Mouse (Mus musculus): Measurements from ENCODE around the gene Ifitm10. TPM values are rescaled to one million over a fixed set of nuclear protein-coding genes. Genes with fewer than 3 reads are reported as not detected.
A peak's percentile ranks its signal among the peaks of the same experiment; 100 is the strongest.

Ifitm10 gene
- polyA plus RNA-seq, 1 experiment from 2014 or later = 0.32 TPM

DNA sequence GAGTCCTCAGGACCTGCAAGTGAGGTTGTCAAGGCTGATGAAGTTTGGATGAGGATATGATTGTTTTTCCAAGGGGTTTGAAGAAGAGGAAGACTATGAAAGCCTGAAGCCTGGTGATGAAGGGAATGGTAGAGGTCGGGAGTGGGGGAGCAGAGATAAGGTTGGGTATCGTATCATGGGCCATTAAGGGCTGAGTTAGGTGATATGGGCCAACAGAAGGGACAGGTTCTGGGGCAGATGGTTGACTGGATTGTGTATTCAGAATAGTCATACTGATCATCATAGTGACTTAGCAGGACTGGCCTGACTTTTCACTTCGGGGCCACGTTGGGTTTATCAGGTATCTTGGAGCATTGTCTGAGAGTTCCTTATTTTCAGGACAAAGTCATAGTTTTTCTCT, 21.9 kb upstream of the Ifitm10 start:
- H3K4me3 ChIP-seq (ENCODE audit: low read depth, low read length) = no peak overlapping the region
- H3K4me1 ChIP-seq (replicated peaks; ENCODE audit: control insufficient read depth, insufficient read depth, low read length) = no peaks in the 10 kb centered on the region
- no peaks in the 10 kb centered on the region for H3K27me3 ChIP-seq (ENCODE audit: control insufficient read depth, insufficient read depth, low read length)
- no peaks in the 10 kb centered on the region for H3K36me3 ChIP-seq (ENCODE audit: control insufficient read depth, insufficient read depth, low read length)
- ATAC-seq (replicated peaks; ENCODE audit: low FRiP score) = no peak
- H3K9ac ChIP-seq (ENCODE audit: low read length) = no peak overlapping the region
- H3K27ac ChIP-seq (ENCODE audit: low read depth, low read length) = no peak overlapping the region
- H3K4me2 ChIP-seq (ENCODE audit: low read depth, low read length, severe bottlenecking) = no peak overlapping the region
- WGBS = 87% methylated on average over 4 of the region's 4 CpGs
- no peaks in the 10 kb centered on the region for H3K9me3 ChIP-seq (ENCODE audit: control insufficient read depth, low read length)
- no peak for DNase-seq (ENCODE audit: low spot score)

DNA sequence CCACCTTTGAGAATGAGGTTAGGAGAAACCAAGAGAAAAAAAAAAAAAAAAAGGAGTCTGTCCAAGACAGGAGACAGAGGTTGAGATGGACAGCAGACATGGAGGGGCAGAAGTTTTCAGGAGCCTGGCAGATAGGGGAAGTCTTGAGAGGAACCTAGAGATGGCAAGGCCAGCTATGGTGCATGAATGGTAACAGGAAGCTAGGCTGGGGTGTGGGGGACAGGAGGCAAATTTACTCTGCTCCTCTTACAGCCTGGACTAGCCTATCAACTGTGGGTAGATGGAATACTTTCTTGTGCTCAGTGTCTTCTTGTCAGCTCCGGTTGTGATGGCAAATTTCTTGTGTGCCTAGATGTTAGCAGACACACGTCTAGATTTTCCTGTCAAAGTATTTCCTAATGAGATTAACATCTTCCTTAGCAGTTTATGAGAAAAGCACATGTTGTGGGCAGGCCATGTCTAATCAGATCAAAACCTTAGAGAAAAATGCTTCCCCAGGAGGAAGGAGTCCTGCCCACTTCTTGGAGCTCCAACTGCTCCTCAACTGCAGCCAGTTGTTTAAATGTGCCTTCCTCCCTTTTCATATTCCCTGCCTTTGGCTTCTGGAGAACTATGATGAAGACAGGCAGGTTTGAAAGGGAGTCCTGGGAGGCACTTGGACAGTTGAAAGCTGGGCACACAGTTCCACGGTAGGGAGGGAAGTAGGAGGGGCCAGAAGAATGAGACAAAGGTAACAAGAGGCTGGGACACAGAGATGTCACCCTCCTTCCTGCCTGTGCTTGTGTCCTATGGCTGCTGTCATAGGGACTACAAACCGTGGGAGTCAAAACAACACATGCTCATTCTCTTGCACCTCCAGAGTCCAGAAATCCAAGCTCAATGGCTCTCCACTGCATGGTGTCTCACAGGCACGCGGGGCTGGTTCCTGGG, 21.0 kb upstream of the Ifitm10 start:
- Histone ChIP-seq H3K36me3 (ENCODE audit: control insufficient read depth, insufficient read depth, low read length) (no peaks in the 10 kb centered on the region), H3K4me1 (replicated peaks; ENCODE audit: control insufficient read depth, insufficient read depth, low read length) (no peaks in the 10 kb centered on the region), H3K9me3 (ENCODE audit: control insufficient read depth, low read length) (no peaks in the 10 kb centered on the region), H3K27ac (ENCODE audit: low read depth, low read length) (no peak overlapping the region), H3K9ac (ENCODE audit: low read length) (no peak overlapping the region), H3K27me3 (ENCODE audit: control insufficient read depth, insufficient read depth, low read length) (no peaks in the 10 kb centered on the region), H3K4me2 (ENCODE audit: low read depth, low read length, severe bottlenecking) (no peak overlapping the region), H3K4me3 (ENCODE audit: low read depth, low read length) (no peak overlapping the region)
- DNase-seq (ENCODE audit: low spot score) = no peak
- ATAC-seq (replicated peaks; ENCODE audit: low FRiP score) = no peak
- 74% methylated on average over 6 of the region's 6 CpGs for WGBS

DNA sequence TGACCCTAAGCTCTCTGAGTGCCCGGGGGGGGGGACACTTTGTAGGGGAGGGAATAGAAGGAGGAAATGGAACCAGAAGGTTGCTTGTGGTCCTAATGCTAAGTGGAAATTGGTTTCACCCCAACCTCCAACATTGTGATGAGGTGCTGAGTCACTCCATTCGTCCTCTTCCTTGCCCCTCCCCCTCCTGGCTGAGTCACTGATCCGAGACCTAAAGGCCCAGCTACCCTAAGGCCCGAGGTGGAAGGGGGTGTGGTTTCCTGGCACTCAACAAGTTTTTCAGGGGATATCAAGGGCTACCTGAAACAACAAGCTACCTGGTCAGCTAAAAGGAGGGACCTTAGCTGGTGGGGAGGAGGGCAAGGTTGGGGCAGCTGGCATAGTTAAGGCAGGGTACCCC, 19.6 kb upstream of the Ifitm10 start:
- ATAC-seq (replicated peaks; ENCODE audit: low FRiP score) = no peak
- Histone ChIP-seq H3K27ac (ENCODE audit: low read depth, low read length) (no peak overlapping the region), H3K9ac (ENCODE audit: low read length) (no peak overlapping the region), H3K4me3 (ENCODE audit: low read depth, low read length) (no peak overlapping the region), H3K27me3 (ENCODE audit: control insufficient read depth, insufficient read depth, low read length) (no peaks in the 10 kb centered on the region), H3K4me1 (replicated peaks; ENCODE audit: control insufficient read depth, insufficient read depth, low read length) (no peaks in the 10 kb centered on the region), H3K36me3 (ENCODE audit: control insufficient read depth, insufficient read depth, low read length) (no peaks in the 10 kb centered on the region), H3K4me2 (ENCODE audit: low read depth, low read length, severe bottlenecking) (no peak overlapping the region), H3K9me3 (ENCODE audit: control insufficient read depth, low read length) (no peaks in the 10 kb centered on the region)
- WGBS = 31% methylated on average over 4 of the region's 4 CpGs
- DNase-seq (ENCODE audit: low spot score) = no peak

DNA sequence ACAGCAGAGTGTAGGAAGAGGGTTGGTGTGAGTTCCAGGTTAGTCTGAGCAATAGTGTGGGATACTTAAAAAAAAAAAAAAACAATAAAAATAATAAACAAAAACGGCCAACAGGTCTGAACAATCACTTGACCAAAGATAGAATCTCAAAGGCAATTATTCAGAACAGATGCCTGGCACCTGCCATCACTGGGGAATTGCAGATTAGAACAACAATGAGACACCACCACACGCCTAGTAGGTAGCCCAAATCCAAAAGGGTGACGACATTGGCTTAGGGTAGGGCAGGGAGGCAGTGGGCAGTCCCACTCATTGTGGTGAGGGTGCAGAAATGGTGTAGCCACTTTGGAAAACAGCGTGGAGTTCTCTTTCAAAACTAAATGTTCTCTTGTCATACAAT, 18.1 kb upstream of the Ifitm10 start:
- Histone ChIP-seq H3K9ac (ENCODE audit: low read length) (no peak overlapping the region), H3K4me2 (ENCODE audit: low read depth, low read length, severe bottlenecking) (no peak overlapping the region)
- WGBS = 81% methylated on average over 4 of the region's 4 CpGs

DNA sequence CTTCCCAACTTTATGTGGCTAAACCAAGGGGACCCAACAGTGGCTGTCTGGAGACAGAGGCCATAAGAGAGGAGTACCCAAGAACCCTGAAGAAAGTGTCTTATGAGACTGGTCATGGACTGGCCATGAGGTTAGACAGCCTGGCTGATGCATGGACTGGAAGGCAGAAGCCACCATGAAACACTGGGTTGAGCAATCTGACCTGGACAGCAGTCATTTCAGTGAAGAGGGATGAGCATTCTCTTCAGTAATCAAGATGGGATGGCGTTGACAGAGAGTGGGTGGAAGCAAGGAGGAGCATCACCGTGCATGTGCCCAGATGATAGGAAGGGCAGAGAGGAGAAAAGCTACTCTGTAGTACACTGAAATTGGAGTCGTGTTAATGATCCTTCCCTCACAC, 17.6 kb upstream of the Ifitm10 start:
- no peak overlapping the region for H3K4me3 ChIP-seq (ENCODE audit: low read depth, low read length)
- DNase-seq (ENCODE audit: low spot score) = no peak
- H3K9ac ChIP-seq (ENCODE audit: low read length) = no peak overlapping the region
- H3K9me3 ChIP-seq (ENCODE audit: control insufficient read depth, low read length) = no peaks in the 10 kb centered on the region
- no peaks in the 10 kb centered on the region for H3K36me3 ChIP-seq (ENCODE audit: control insufficient read depth, insufficient read depth, low read length)
- H3K4me2 ChIP-seq (ENCODE audit: low read depth, low read length, severe bottlenecking) = no peak overlapping the region
- no peaks in the 10 kb centered on the region for H3K27me3 ChIP-seq (ENCODE audit: control insufficient read depth, insufficient read depth, low read length)
- peaks cover 8% of the 10 kb centered on the region for H3K4me1 ChIP-seq (replicated peaks; ENCODE audit: control insufficient read depth, insufficient read depth, low read length)
- ATAC-seq (replicated peaks; ENCODE audit: low FRiP score) = no peak
- H3K27ac ChIP-seq (ENCODE audit: low read depth, low read length) = no peak overlapping the region
- WGBS = 86% methylated on average over 3 of the region's 3 CpGs

More for the DNA sequence above, 18.1 kb upstream of the Ifitm10 start:
- no peak overlapping the region for H3K27ac ChIP-seq (ENCODE audit: low read depth, low read length)
- H3K9me3 ChIP-seq (ENCODE audit: control insufficient read depth, low read length) = no peaks in the 10 kb centered on the region
- no peak overlapping the region for H3K4me3 ChIP-seq (ENCODE audit: low read depth, low read length)
- H3K27me3 ChIP-seq (ENCODE audit: control insufficient read depth, insufficient read depth, low read length) = no peaks in the 10 kb centered on the region
- no peaks in the 10 kb centered on the region for H3K36me3 ChIP-seq (ENCODE audit: control insufficient read depth, insufficient read depth, low read length)
- DNase-seq (ENCODE audit: low spot score) = no peak
- H3K4me1 ChIP-seq (replicated peaks; ENCODE audit: control insufficient read depth, insufficient read depth, low read length) = peaks cover 5% of the 10 kb centered on the region
- ATAC-seq (replicated peaks; ENCODE audit: low FRiP score) = no peak

DNA sequence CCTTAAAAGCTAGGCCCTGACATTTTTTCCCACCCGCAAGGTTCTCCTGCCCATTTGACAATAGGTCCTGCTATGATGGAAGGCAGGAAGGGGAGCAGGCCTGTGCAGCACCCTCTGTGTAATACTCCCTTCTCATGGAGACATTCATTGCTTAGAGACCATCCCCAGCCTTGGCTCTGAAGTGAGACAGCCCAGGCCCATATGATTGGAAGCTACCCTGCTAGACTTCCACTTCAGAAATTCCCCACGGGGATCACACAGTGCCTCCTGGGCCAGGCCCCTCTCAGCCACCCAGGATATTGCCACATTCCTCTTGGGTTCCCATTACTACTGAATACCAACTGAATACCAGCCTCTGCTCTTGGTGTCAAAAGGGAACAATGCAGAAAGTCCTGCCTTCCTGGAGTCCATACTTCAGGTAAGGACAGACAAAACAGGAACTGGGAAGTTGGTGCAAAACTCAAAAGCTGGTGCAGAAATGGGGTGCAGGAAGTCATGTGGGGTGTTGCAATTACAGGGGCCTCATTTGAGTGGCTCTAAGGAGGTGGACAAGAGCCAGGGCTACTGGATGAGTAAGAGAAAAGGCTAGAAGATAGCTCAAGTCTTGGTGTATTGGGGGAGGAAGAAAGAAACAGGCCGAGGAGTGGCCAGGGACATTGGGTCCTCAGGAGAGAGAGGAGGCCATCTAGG, 16.6 kb upstream of the Ifitm10 start:
- DNase-seq (ENCODE audit: low spot score) (no peak), ATAC-seq (replicated peaks; ENCODE audit: low FRiP score) (no peak)
- Histone ChIP-seq H3K4me1 (replicated peaks; ENCODE audit: control insufficient read depth, insufficient read depth, low read length) (peaks cover 8% of the 10 kb centered on the region), H3K27me3 (ENCODE audit: control insufficient read depth, insufficient read depth, low read length) (no peaks in the 10 kb centered on the region), H3K4me2 (ENCODE audit: low read depth, low read length, severe bottlenecking) (no peak overlapping the region), H3K36me3 (ENCODE audit: control insufficient read depth, insufficient read depth, low read length) (no peaks in the 10 kb centered on the region; the same call in 1 of the 2 replicates), H3K9ac (ENCODE audit: low read length) (no peak overlapping the region), H3K27ac (ENCODE audit: low read depth, low read length) (no peak overlapping the region), H3K4me3 (ENCODE audit: low read depth, low read length) (no peak overlapping the region), H3K9me3 (ENCODE audit: control insufficient read depth, low read length) (no peaks in the 10 kb centered on the region)
- 82% methylated on average over 3 of the region's 3 CpGs for WGBS

DNA sequence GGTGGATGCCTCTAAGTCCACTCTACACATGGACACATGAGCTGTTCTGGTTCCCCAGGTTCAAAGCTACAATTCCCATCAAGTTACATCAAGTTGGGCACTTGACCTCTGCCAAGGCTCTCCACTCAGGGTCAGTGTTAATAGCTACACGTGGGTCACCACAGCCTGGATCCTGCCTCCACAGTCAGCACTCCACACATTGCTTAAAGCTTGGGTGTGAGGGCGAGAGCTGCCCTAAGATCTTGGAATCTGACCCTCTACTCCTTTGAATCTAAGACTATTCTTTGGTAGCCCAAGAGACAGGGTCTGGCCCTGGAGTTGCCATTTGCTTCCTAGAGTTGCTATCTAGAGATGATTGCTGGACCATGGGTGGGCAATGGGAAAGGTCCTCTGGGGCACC, 15.2 kb upstream of the Ifitm10 start:
- DNase-seq (ENCODE audit: low spot score) (no peak), ATAC-seq (replicated peaks; ENCODE audit: low FRiP score) (no peak)
- H3K4me2 ChIP-seq (ENCODE audit: low read depth, low read length, severe bottlenecking) = no peak overlapping the region
- no peak overlapping the region for H3K4me3 ChIP-seq (ENCODE audit: low read depth, low read length)
- no peak overlapping the region for H3K27ac ChIP-seq (ENCODE audit: low read depth, low read length)
- H3K9me3 ChIP-seq (ENCODE audit: control insufficient read depth, low read length) = no peaks in the 10 kb centered on the region
- no peaks in the 10 kb centered on the region for H3K27me3 ChIP-seq (ENCODE audit: control insufficient read depth, insufficient read depth, low read length)
- peaks cover 8% of the 10 kb centered on the region for H3K4me1 ChIP-seq (replicated peaks; ENCODE audit: control insufficient read depth, insufficient read depth, low read length)
- WGBS = 93% methylated on average over 2 of the region's 2 CpGs
- H3K36me3 ChIP-seq (ENCODE audit: control insufficient read depth, insufficient read depth, low read length) = no peaks in the 10 kb centered on the region; the same call in 1 of the 2 replicates
- no peak overlapping the region for H3K9ac ChIP-seq (ENCODE audit: low read length)

DNA sequence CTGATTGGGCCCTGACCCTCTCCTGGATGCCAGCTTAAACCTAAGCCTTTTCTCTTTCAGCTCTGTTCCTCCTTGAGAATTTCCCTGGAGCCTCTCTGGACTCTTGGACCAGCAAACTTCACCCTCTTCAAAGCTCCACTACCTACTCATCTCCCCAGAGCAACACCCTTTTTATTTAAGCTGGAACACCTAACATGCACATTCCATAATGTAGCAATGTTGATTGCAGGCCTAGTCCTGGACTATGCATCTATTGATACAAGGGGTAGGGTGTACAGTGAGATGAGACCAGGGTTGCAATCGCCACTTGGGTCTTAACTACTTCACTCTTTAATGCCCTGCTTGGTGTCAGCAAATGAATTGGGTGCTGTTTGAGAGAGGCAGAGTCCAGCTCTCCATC, 14.6 kb upstream of the Ifitm10 start:
- no peaks in the 10 kb centered on the region; the same call in 1 of the 2 replicates for H3K36me3 ChIP-seq (ENCODE audit: control insufficient read depth, insufficient read depth, low read length)
- no peak overlapping the region for H3K9ac ChIP-seq (ENCODE audit: low read length)
- no peaks in the 10 kb centered on the region for H3K9me3 ChIP-seq (ENCODE audit: control insufficient read depth, low read length)
- peak overlapping the region; percentile 84 for H3K4me3 ChIP-seq (ENCODE audit: low read depth, low read length)
- 95% methylated on average over 1 of the region's 1 CpGs for WGBS
- H3K27me3 ChIP-seq (ENCODE audit: control insufficient read depth, insufficient read depth, low read length) = no peaks in the 10 kb centered on the region
- DNase-seq (ENCODE audit: low spot score) (no peak), ATAC-seq (replicated peaks; ENCODE audit: low FRiP score) (peak; percentile 25)
- H3K4me2 ChIP-seq (ENCODE audit: low read depth, low read length, severe bottlenecking) = peak overlapping the region; percentile 87
- no peak overlapping the region for H3K27ac ChIP-seq (ENCODE audit: low read depth, low read length)
- peaks cover 8% of the 10 kb centered on the region for H3K4me1 ChIP-seq (replicated peaks; ENCODE audit: control insufficient read depth, insufficient read depth, low read length)
